Mouse (Mus musculus): ENCODE data around the gene Prr29.

DNA sequence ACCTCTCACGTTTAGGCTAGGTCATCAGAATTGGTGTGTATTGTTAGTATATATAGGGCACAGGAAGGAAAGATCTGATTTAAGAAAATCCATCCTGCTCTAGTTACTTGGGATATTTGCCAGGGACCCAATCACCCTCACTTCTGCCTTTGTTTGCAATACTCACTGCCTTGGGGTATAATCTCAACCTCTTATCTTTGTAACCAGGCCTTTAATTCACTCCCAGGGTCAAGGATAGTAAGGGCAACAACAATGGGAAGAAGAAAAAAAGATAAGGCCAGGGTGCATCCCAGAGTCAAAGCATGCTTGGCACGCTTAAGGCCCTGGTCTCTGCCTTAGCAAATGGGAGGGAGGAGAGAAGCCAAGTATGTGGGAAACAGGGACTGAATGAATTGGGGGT, 52.6 kb downstream of the Prr29 start:
- TF ChIP-seq CTCF (IDR thresholded peaks at IDR 0.05; ENCODE audit: low read depth, low read length): no peak
- no peak for TF ChIP-seq POLR2A (IDR thresholded peaks at IDR 0.05; ENCODE audit: insufficient read depth, low read length)

Data from ES-Bruce4 (cell line).